Mouse (Mus musculus) thymus, postnatal 4 days (tissue): ENCODE measurements around the gene Txndc8.
A peak's percentile ranks its signal among the peaks of the same experiment; 100 is the strongest.

Experiments
- DNase-seq: peaks from one replicate; pipeline ENCODE4 v3.0.0; 2021

The Txndc8 gene

DNA sequence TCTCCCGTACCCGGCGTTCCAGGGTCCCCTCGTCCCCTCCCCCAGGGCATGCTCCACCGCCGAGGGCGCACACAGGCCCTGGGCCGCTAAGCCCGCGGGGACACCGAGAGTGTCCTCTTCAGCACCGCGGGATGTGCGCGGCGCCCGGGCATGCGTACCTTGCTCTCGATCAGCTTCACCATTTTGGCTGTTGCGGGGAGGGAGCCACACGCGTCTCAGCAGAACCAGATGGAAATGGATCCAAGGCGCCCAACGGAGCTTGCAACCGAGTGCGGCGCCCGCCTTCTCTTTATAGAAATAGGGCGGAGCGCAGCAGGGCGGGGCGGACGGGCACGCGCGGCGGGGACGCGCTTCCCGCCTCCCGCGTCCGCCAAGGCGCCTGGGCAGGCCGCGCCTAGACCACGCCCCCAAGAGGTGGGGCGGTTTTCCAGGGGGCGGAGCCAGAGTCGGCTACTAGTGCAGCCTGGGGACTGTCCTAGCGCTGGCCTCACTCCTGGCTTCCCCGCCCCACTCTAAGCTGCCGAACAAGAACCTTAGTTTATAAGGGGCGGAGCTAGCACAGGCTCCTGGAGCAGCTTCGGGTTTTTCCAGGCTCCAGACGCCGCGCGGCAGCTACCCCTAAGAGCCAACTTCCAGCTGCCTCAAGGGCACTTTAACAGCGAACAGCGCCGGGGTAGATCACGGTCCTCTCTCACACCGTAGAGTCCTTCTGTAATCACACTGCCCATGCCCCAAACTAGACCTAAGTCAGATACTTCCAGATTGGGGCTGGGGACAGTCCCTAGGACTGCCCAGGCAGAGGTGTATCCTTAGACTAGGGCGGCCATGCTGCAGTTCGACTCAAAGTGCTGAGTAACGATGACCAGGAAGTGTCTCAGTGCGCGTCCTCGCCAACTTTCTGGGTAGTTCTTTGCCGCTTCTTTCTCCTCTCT is 52.6 kb downstream of the Txndc8 start, which contains the start of gene Txn1:
Gene Txn1 (minus strand): TSS at position 383 of the 932 bp plus-strand sequence.
- peak; percentile 98 for DNase-seq

DNA sequence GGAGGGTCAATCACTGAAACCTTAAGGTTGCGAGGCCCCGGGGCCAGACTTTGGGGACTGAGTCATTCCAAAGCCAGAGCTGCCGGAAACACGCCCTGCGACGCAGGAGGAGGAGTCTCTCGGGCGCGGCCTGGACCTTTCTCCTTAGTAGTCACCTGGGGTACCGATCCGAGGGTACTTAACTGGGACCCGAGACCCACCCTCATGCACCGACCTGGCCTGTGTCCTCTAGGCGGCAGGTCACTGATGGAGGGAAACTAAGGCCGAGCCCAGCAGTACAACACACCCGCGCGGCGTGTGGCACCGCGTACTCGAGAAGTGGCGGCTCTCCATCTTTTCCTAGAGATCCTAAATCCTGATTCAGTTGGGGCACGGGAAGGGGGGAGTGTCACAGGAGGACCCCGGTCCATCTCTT is 53.4 kb downstream of the Txndc8 start:
- DNase-seq: peak; percentile 72

DNA sequence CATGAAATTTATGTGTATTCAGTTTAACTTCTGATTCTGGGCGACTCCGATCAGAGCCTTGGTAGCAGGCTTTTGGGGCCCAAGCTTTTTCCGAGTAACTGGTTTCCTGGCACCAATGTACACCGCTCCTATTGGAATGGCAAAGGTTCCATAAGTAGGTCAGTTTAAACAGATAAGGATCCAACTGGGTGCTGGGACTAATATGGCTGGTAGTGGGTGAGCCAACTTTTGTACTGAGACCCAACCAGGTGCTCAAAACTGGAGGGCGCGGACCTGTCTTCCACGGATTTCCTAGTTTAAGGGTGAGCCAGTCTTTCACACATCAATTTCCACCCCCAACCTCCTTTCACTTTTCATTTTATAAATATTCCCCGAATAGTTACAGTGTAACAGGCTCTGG is 53.9 kb downstream of the Txndc8 start:
- DNase-seq: no peak

DNA sequence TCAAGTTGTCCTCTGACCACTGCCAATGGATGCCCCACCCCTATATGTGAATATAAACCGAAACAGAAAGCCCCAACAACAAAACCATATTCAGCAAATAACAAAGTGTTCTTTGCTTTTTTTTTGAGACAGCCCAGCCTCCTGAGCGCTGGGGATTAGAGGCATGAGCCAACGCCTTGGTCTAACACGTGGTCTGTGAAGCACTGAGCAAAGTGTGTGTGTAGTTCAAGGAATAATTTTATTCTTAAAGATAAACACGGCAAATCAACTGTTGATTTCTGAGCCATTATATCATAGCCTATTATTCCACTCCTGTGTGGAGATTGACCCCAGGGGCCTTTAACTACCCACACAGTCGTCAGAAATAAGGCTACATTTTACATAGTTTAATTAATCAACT is 54.3 kb downstream of the Txndc8 start:
- DNase-seq: no peak

DNA sequence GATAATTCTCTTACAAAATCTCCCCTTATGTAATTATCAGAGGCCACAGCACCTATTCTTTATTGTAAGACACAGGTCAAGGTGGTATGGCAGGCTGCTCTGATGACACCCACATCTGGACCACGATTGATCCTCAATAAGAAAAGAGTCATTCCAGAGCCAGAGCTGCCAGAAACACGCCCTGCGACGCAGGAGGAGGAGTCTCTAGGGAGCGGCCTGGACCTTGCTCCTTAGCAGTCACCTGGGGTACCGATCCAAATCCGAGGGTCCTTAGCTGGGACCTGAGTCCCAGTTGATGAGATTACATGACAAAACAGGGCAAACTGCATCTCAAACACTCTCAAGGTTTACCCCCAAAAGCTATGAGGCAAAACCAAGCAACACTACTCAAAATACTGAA is 55.1 kb downstream of the Txndc8 start:
- no peak for DNase-seq

DNA sequence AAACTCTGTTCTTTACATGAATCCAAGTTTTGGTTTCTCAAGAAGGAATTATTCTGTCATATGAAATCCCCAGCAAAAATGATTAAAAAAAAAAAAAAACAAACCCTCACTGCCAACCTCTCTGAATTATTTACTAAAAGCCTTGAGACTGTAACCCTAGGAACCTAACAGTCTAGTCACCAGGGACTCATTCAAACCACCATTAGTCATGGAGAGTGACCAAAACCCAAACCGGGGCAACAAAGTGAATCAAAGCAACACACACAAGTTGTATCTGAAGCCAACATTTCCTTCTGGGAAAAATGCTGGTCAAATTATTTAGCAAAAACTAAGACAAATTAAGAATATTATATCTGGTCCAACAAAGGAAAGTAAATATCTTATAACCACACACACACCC is 56.0 kb downstream of the Txndc8 start:
- DNase-seq: no peak

DNA sequence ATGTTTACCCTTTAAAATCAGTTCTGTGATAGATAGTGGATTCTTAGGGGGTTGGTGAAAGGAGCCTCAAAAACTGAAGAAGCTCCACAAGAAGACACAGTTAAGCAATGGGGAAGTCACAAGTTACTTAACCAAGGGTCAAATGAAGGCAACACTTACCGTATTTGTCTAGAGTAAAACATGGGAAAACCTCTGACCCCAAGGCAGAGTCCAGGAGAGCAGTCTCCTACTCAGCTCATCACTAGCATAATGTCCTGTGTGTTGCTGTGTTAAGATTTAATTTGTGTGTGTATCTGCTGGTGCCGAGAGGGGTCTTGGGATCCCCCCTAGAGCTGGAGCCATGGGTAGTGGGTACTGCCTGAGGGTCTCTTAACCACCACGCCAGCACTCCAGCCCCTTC is 56.5 kb downstream of the Txndc8 start:
- DNase-seq: no peak

DNA sequence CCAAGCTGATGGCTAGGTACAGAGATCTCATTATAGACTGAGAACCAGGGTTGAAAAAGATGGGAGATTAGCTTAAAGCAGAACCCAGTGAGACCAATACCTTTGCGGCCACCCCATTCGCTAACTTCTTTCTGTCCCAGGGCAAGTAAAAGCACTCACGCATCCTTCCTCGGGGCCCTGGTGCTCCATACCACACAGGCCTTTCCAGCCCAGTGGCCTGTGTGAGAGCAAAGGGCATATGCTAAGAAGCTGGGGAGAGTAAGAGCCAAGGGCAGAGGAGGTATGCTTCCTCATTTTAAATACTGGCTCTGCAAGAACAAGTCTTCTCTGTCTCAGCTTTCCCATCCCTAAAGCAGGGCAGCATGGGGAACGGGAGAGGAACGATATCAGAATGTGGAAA is 59.1 kb downstream of the Txndc8 start:
- DNase-seq: no peak

DNA sequence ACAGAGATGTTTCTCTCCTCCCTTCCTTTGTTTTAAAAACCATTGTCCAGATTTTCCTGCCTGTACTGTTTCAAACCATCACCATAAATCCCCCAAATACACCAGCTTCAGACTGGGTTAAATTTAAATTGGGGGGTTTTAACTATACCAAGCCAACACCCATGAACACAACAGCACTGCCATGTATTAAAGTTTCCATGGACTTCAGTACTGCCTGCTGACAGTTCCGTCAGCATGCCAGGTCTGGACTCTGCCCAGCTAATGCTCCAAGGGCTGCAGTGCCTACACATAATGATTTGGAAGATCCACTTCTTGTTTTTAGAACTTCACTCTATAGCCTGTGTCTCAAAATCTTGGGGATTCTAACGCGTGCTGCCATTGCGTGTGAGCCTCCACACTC is 61.4 kb downstream of the Txndc8 start:
- DNase-seq: no peak

DNA sequence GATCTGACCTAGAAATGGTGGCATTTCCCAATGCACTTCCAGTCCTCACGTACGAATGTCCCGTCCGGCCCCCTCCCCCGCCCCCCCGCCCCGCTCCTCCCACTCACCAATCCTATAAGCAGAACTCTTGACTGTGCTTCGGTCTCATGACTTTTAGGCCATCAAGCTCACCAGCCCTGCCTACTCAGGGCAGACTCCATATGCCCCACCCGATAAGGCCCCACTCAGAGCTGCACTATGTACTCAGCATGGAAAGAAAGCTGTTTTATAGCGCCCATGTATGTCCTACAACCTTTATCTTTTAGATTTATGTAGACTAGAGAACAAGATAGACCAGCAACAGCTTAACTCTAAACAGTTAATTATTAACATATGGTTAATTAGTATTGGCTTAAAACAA is 61.9 kb downstream of the Txndc8 start:
- no peak for DNase-seq

DNA sequence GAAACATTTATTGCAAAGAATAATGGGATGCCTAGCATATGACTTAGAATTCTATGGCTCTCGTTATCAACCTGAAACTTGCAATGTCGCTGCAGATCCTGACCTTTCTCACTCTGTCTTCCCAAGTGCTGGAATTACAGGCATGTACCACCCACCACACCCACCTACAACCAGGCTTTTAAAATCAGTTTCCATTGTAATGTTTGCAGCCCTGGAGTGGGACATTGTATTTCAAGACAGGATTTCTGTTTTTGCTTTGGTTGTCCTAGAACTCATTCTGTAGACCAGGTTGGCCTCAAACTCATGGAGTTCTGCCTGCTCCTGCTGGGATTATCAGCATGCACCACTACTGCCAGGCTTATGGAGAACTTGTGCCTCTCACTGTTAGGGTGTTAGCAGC is 66.0 kb downstream of the Txndc8 start:
- DNase-seq: no peak

DNA sequence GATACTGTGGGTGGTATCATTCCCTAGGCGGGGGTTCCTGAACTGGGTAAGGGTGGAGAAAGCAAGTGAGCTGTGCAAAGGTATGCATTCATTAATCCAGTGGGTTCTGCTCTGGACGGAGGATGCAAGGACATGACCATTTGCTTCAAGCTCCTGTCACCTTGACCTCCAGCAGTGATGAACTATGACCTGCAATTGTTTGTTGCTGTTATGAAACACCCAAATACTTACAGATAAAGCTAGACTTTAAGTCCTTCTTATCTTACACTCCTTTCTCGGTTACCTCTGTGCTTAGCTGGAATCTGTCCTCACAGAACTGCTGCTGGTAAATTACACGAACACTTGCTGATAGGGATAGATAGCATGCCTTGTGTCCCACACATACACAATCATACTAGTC is 68.3 kb downstream of the Txndc8 start:
- DNase-seq: no peak

DNA sequence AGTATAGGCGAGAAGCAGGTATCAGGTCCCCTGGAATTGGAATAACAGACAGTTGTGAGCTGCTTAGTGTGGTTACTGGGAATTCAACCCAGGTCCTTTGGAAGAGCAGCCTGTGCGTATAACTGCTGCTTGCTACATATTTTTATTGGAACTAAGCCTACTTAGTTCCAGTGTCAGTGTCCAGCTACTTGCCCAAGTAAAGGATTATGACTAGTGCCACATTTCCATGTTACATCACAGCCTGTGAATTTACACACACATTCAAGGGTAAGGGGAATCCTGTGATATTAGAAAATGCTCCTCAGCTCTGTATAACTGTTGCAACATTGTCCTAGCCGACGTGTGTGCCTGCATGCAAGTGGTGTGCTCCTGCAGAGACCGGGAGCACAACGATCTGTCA is 71.6 kb downstream of the Txndc8 start:
- DNase-seq: no peak

DNA sequence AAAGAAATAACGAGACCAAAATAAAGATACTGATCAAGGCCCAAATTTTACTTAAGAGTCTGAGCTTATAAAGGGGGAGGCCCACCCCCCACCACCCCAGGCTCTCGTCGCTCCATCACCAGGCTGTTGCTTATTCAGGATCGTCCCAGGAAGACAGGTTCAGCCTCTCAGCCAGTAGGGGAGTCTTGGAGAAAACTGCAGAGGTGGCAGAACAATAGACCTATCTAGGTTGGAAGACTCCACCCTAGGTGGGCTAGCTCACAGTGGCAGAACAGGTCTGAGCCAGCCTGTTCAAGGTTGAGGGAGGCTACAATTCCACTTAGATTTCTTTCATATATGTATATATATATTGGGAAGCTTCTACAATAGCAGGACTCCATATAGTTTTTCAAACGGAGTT is 74.7 kb downstream of the Txndc8 start:
- no peak for DNase-seq
